ENCODE assay signal across 11 mouse cellular contexts in the genomic region with DNA sequence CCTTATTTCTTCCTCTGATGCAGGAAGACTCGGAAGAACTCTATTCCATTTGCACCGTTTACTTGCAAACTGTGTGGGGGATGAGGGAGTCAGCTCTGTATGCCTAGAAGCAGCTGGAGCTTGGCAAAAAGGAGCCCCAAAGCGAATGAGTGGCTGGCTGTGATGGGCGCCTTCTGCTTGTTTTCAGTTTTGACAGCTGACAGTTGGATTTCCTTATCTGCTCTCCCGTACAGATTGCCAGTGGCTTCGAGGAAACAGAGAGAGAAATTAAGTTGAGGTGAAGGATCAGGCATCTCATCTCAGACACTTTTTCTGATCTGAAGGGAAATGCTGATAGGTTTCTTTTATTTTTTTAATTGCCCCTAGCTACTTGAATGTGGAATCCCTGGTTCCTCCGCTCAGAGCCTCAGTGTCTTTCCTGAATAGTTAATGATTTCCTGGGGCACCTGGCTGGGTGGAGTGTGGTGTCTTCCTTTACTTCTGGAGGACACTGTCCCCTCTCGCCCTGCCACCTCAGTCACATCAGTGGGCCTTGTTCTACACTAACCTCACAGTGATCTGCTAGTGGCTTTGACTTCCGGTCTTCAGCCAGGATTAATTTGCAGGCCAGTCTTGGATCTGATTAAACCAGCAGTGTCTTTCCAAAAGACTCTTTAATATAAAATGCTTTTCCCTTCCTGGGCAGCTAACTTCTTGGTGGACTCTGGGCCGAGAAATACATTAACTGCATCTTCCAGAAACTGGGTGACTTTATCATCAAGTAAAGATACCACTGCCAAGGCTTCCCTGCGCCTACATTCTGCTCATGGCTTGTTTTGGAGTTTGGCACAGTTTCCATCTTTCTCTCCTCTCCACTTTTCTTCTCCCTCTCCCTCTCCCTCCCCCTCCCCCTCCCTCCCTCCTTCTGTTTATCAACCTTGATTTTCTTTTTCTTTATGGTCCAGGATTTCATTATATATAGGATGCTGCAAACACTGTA. TPM values are rescaled to one million over a fixed set of nuclear protein-coding genes. Genes with fewer than 3 reads are reported as not detected.
A peak's percentile ranks its signal among the peaks of the same experiment; 100 is the strongest.
DNase-seq lines count a peak whose midpoint lies in the region; ATAC-seq and TF ChIP-seq lines count a peak whose summit lies in the region.
"Had no signal": no experiment of that assay in that cellular context is flagged by ENCODE, and none has a peak within 500 bp of the region (broad histone marks: within the 10 kb centered on the region; RNA-seq: fewer than 3 reads in every experiment).

No protein-coding gene starts in this region.

- H3K27me3 ChIP-seq in forebrain, postnatal 0 days (ENCODE audit: insufficient read depth, low read length): no peaks in the 10 kb centered on the region
- no peaks in the 10 kb centered on the region for H3K27me3 ChIP-seq in midbrain, embryonic 11.5 days (ENCODE audit: control insufficient read depth, insufficient read depth, low read length)
- H3K27me3 ChIP-seq: liver, embryonic 15.5 days; stomach, embryonic 15.5 days had no signal

- DNase-seq in cerebellum, postnatal 10 days: peak; percentile 80 to 86
- no peak for DNase-seq in cerebellum, adult 11-12 months
- peak; percentile 82 for DNase-seq in forebrain, postnatal 0 days
- peak; percentile 65 to 80 for DNase-seq in layer of hippocampus, adult 18-20 months (ENCODE audit: low spot score in 2 of 2)
- peak; percentile 85 for DNase-seq in midbrain, embryonic 11.5 days (ENCODE audit: low spot score, missing footprints)
- DNase-seq in urinary bladder, postnatal 4 days (ENCODE audit: low spot score in 2 of 2): no peak
- DNase-seq in adrenal gland, adult (ENCODE audit: inconsistent age in 2 of 2, low spot score in 1 of 2): no peak
- DNase-seq: adrenal gland, postnatal 14 days had no signal

- peak; percentile 81 for ATAC-seq in forebrain, postnatal 0 days
- ATAC-seq in midbrain, embryonic 11.5 days (ENCODE audit: low FRiP score): no peak
- ATAC-seq in megakaryocyte-erythroid progenitor cell, adult 5-6 weeks (replicated peaks; ENCODE audit: low FRiP score, low TSS enrichment, poor library complexity, severe bottlenecking): no peak

- H3K4me2 ChIP-seq in forebrain, postnatal 0 days (ENCODE audit: low read depth): peak overlapping the region; percentile 30
- peak overlapping the region; percentile 15; the same call in 1 of the 2 replicates for H3K4me2 ChIP-seq in midbrain, embryonic 11.5 days
- H3K4me2 ChIP-seq: liver, embryonic 15.5 days; stomach, embryonic 15.5 days had no signal

- H3K9ac ChIP-seq in forebrain, postnatal 0 days: no peak overlapping the region
- peak overlapping the region; percentile 27; the same call in 1 of the 2 replicates for H3K9ac ChIP-seq in midbrain, embryonic 11.5 days (ENCODE audit: low read length)
- H3K9ac ChIP-seq: liver, embryonic 15.5 days; stomach, embryonic 15.5 days had no signal

- peaks cover 18% of the 10 kb centered on the region for H3K4me1 ChIP-seq in forebrain, postnatal 0 days (ENCODE audit: insufficient read depth)
- peaks cover 14% of the 10 kb centered on the region for H3K4me1 ChIP-seq in midbrain, embryonic 11.5 days (ENCODE audit: control insufficient read depth, insufficient read depth, low read length)

- no peaks in the 10 kb centered on the region for H3K36me3 ChIP-seq in forebrain, postnatal 0 days (ENCODE audit: insufficient read depth)
- no peaks in the 10 kb centered on the region for H3K36me3 ChIP-seq in midbrain, embryonic 11.5 days (ENCODE audit: control insufficient read depth, insufficient read depth, low read length)

- WGBS in forebrain, postnatal 0 days: 35% methylated on average over 11 of the region's 11 CpGs
- WGBS in midbrain, embryonic 11.5 days: 50% methylated on average over 11 of the region's 11 CpGs

- H3K9me3 ChIP-seq in forebrain, postnatal 0 days (ENCODE audit: low read length): no peaks in the 10 kb centered on the region
- no peaks in the 10 kb centered on the region for H3K9me3 ChIP-seq in midbrain, embryonic 11.5 days (ENCODE audit: control insufficient read depth, low read length)
- H3K9me3 ChIP-seq: liver, embryonic 15.5 days; stomach, embryonic 15.5 days had no signal

- peak overlapping the region; percentile 35; the same call in 1 of the 2 replicates for H3K27ac ChIP-seq in forebrain, postnatal 0 days (ENCODE audit: low read depth, low read length)
- no peak overlapping the region for H3K27ac ChIP-seq in midbrain, embryonic 11.5 days (ENCODE audit: low read depth, low read length)
- H3K27ac ChIP-seq: liver, embryonic 15.5 days; stomach, embryonic 15.5 days had no signal

- TF ChIP-seq CTCF in forebrain, postnatal 0 days (IDR thresholded peaks at IDR 0.05; ENCODE audit: low read depth): no peak

- no peak overlapping the region for H3K4me3 ChIP-seq in forebrain, postnatal 0 days (ENCODE audit: low read depth, low read length)
- H3K4me3 ChIP-seq in midbrain, embryonic 11.5 days (ENCODE audit: low read depth, low read length): no peak overlapping the region
- H3K4me3 ChIP-seq: liver, embryonic 15.5 days; stomach, embryonic 15.5 days had no signal

RNA-seq across cellular contexts. Expression of a gene that starts 55.4 kb away (rescaled TPM):
- total RNA-seq in forebrain, postnatal 0 days (2014; rRNA removed): 10.5 and 12.6 TPM in 2 replicates
- 3.6 and 5.5 TPM in 2 replicates for polyA plus RNA-seq in forebrain, postnatal 0 days (2015; fragmentation: Nextera tagmentation; extraction: Ambion mirVana)
- total RNA-seq in layer of hippocampus, adult 18-20 months (2021): 10 to 100 TPM; 25.0 to 26.1 TPM
- 17.6 and 18.3 TPM in 2 replicates for polyA plus RNA-seq in midbrain, embryonic 11.5 days (2014; fragmentation: Nextera tagmentation; extraction: Ambion mirVana)
- 0.40 TPM in 1 of 2 replicates, not detected in the other for total RNA-seq in megakaryocyte-erythroid progenitor cell, adult 5-6 weeks (2014; fragmentation: Nextera tagmentation)
- 0.56 and 2.9 TPM in 2 replicates for total RNA-seq in megakaryocyte-erythroid progenitor cell, adult 5-6 weeks (2017)

Comparison
In these comparisons a context has a peak if more than half of its experiments do, and no peak if none do; other contexts are left out.
1. DNase-seq: peak in cerebellum, postnatal 10 days (2 of 2), forebrain, postnatal 0 days (single experiment), layer of hippocampus, adult 18-20 months (2 of 2) and midbrain, embryonic 11.5 days (single experiment); none in cerebellum, adult 11-12 months (single experiment), urinary bladder, postnatal 4 days (0 of 2) and adrenal gland, adult (0 of 2).